19 mouse cellular contexts compared by ENCODE assay signal in genomic region chr1:19233857-19234256, GRCm38 (mm10). TPM values are rescaled to one million over a fixed set of nuclear protein-coding genes. Genes with fewer than 3 reads are reported as not detected.
DNase-seq lines count a peak whose midpoint lies in the region; ATAC-seq and TF ChIP-seq lines count a peak whose summit lies in the region.
"Had no signal": no experiment of that assay in that cellular context is flagged by ENCODE, and none has a peak within 500 bp of the region (broad histone marks: within the 10 kb centered on the region; RNA-seq: fewer than 3 reads in every experiment).

No protein-coding gene starts in this region.

- peak; percentile 56 for DNase-seq in forebrain, embryonic 11.5 days (ENCODE audit: low spot score)
- DNase-seq in forebrain, embryonic 10.5 days (ENCODE audit: extremely low spot score, low spot score): no peak
- no peak for DNase-seq in cerebellum, adult 9-11 months
- no peak for DNase-seq in cerebellum, postnatal 36 days
- DNase-seq in right cerebral cortex, postnatal 25 days: no peak
- DNase-seq: adrenal gland, adult 8-10 months; cerebellum, adult 2 months; heart, postnatal 36 days; kidney, adult 11 months; kidney, postnatal 10 days; layer of hippocampus, adult 9-11 months; liver, embryonic 13.5 days; thymus, postnatal 36 days had no signal

- H3K36me3 ChIP-seq in forebrain, embryonic 11.5 days (ENCODE audit: control insufficient read depth, insufficient read depth, low read length): no peaks in the 10 kb centered on the region
- H3K36me3 ChIP-seq in forebrain, embryonic 10.5 days (replicated peaks): no peaks in the 10 kb centered on the region
- H3K36me3 ChIP-seq in E14TG2a.4 (ENCODE audit: insufficient read depth, low read length): no peaks in the 10 kb centered on the region
- no peaks in the 10 kb centered on the region for H3K36me3 ChIP-seq in embryonic facial prominence, embryonic 15.5 days
- H3K36me3 ChIP-seq in midbrain, embryonic 16.5 days (ENCODE audit: control insufficient read depth, insufficient read depth, low read length): no peaks in the 10 kb centered on the region
- H3K36me3 ChIP-seq: forebrain, embryonic 12.5 days; heart, embryonic 12.5 days; liver, embryonic 13.5 days had no signal

- no peak for TF ChIP-seq CTCF in E14TG2a.4 (conservative IDR thresholded peaks at IDR 0.05; ENCODE audit: low read length)

- 0 out of 2 replicates have a peak, but pooled peaks have one; percentile 8 for ATAC-seq in forebrain, embryonic 11.5 days (replicated peaks; ENCODE audit: low FRiP score)
- no peak for ATAC-seq in embryonic facial prominence, embryonic 15.5 days (ENCODE audit: insufficient number of reproducible peaks, low FRiP score, low TSS enrichment, low read depth)
- ATAC-seq in midbrain, embryonic 16.5 days: no peak

- no peak overlapping the region for H3K27ac ChIP-seq in forebrain, embryonic 11.5 days (ENCODE audit: low read depth, low read length)
- no peak overlapping the region; the same call in 1 of the 2 replicates for H3K27ac ChIP-seq in forebrain, embryonic 10.5 days
- H3K27ac ChIP-seq in embryonic facial prominence, embryonic 15.5 days (replicated peaks): peak overlapping the region; percentile 60; the same call in 1 of the 2 replicates
- peak overlapping the region; percentile 60 for H3K27ac ChIP-seq in midbrain, embryonic 16.5 days (ENCODE audit: low read length)
- H3K27ac ChIP-seq: forebrain, embryonic 12.5 days; liver, embryonic 13.5 days had no signal

- H3K4me2 ChIP-seq in forebrain, embryonic 11.5 days (ENCODE audit: low read depth, low read length, severe bottlenecking): no peak overlapping the region
- H3K4me2 ChIP-seq in embryonic facial prominence, embryonic 15.5 days (replicated peaks): no peak overlapping the region; the same call in 1 of the 2 replicates
- H3K4me2 ChIP-seq in midbrain, embryonic 16.5 days (ENCODE audit: low read length): 0 out of 2 replicates have a peak overlapping the region, but pooled peaks have one; percentile 5
- H3K4me2 ChIP-seq: forebrain, embryonic 12.5 days; heart, embryonic 12.5 days; liver, embryonic 13.5 days had no signal

- WGBS in forebrain, embryonic 11.5 days: under 1% methylated on average over 19 of the region's 19 CpGs
- WGBS in forebrain, embryonic 10.5 days: 2% methylated on average over 19 of the region's 19 CpGs
- 10% methylated on average over 19 of the region's 19 CpGs for WGBS in embryonic facial prominence, embryonic 15.5 days
- WGBS in midbrain, embryonic 16.5 days: 1% methylated on average over 19 of the region's 19 CpGs

- no peaks in the 10 kb centered on the region for H3K4me1 ChIP-seq in forebrain, embryonic 11.5 days (replicated peaks; ENCODE audit: control insufficient read depth, insufficient read depth, low read length)
- peaks cover 17% of the 10 kb centered on the region for H3K4me1 ChIP-seq in forebrain, embryonic 10.5 days
- peaks cover 42% of the 10 kb centered on the region for H3K4me1 ChIP-seq in E14TG2a.4 (replicated peaks; ENCODE audit: low read depth, low read length)
- peaks cover 19% of the 10 kb centered on the region for H3K4me1 ChIP-seq in embryonic facial prominence, embryonic 15.5 days
- no peaks in the 10 kb centered on the region for H3K4me1 ChIP-seq in midbrain, embryonic 16.5 days (ENCODE audit: control insufficient read depth, insufficient read depth, low read length)
- H3K4me1 ChIP-seq: forebrain, embryonic 12.5 days; heart, embryonic 12.5 days; liver, embryonic 13.5 days had no signal

- no peaks in the 10 kb centered on the region for H3K9me3 ChIP-seq in forebrain, embryonic 11.5 days (ENCODE audit: control insufficient read depth, low read length)
- no peaks in the 10 kb centered on the region for H3K9me3 ChIP-seq in forebrain, embryonic 10.5 days
- no peaks in the 10 kb centered on the region for H3K9me3 ChIP-seq in E14TG2a.4 (ENCODE audit: low read length)
- no peaks in the 10 kb centered on the region for H3K9me3 ChIP-seq in embryonic facial prominence, embryonic 15.5 days (replicated peaks)
- H3K9me3 ChIP-seq in midbrain, embryonic 16.5 days (replicated peaks; ENCODE audit: control insufficient read depth, low read length, poor library complexity, severe bottlenecking): no peaks in the 10 kb centered on the region
- H3K9me3 ChIP-seq: forebrain, embryonic 12.5 days; heart, embryonic 12.5 days; liver, embryonic 13.5 days had no signal

- no peak overlapping the region for H3K4me3 ChIP-seq in forebrain, embryonic 11.5 days (ENCODE audit: low read depth, low read length)
- no peak overlapping the region for H3K4me3 ChIP-seq in forebrain, embryonic 10.5 days
- peak overlapping the region; percentile 58 for H3K4me3 ChIP-seq in E14TG2a.4 (replicated peaks; ENCODE audit: low read length)
- H3K4me3 ChIP-seq in embryonic facial prominence, embryonic 15.5 days (replicated peaks): no peak overlapping the region
- H3K4me3 ChIP-seq in midbrain, embryonic 16.5 days (ENCODE audit: low read depth, low read length): no peak overlapping the region
- H3K4me3 ChIP-seq: forebrain, embryonic 12.5 days; heart, embryonic 12.5 days; liver, embryonic 13.5 days had no signal

- peaks cover 80% of the 10 kb centered on the region for H3K27me3 ChIP-seq in forebrain, embryonic 11.5 days (ENCODE audit: control insufficient read depth, insufficient read depth, low read length)
- peaks cover 99% of the 10 kb centered on the region for H3K27me3 ChIP-seq in forebrain, embryonic 10.5 days (ENCODE audit: poor library complexity, severe bottlenecking)
- peaks cover 71% of the 10 kb centered on the region for H3K27me3 ChIP-seq in E14TG2a.4 (ENCODE audit: insufficient read depth, low read length)
- H3K27me3 ChIP-seq in embryonic facial prominence, embryonic 15.5 days: peaks cover 68% of the 10 kb centered on the region
- peaks cover 51% of the 10 kb centered on the region for H3K27me3 ChIP-seq in midbrain, embryonic 16.5 days (ENCODE audit: control insufficient read depth, insufficient read depth, low read depth, low read length)

- no peak overlapping the region for H3K9ac ChIP-seq in forebrain, embryonic 11.5 days (ENCODE audit: low read length)
- no peak overlapping the region for H3K9ac ChIP-seq in embryonic facial prominence, embryonic 15.5 days
- H3K9ac ChIP-seq in midbrain, embryonic 16.5 days (ENCODE audit: low read depth, low read length): no peak overlapping the region
- H3K9ac ChIP-seq: forebrain, embryonic 12.5 days; heart, embryonic 12.5 days; liver, embryonic 13.5 days had no signal

RNA-seq across cellular contexts. Expression of gene Tfap2b, which starts 25.1 kb away (rescaled TPM):
- 15.6 and 17.1 TPM in 2 replicates for polyA plus RNA-seq in forebrain, embryonic 11.5 days (2014; fragmentation: Nextera tagmentation; extraction: Ambion mirVana)
- 29.8 and 32.2 TPM in 2 replicates for polyA plus RNA-seq in forebrain, embryonic 10.5 days (2016; fragmentation: Nextera tagmentation; extraction: Ambion mirVana)
- 50.3 and 51.9 TPM in 2 replicates for polyA plus RNA-seq in embryonic facial prominence, embryonic 15.5 days (2015; fragmentation: Nextera tagmentation; extraction: Ambion mirVana)
- 141 and 223 TPM in 2 replicates for polyA plus RNA-seq in midbrain, embryonic 16.5 days (2015; fragmentation: Nextera tagmentation; extraction: Ambion mirVana)
- polyA plus RNA-seq: spleen, adult 2 months had no signal

Comparison
In these comparisons a context has a peak if more than half of its experiments do, and no peak if none do; other contexts are left out.
1. H3K27ac ChIP-seq: peak in embryonic facial prominence, embryonic 15.5 days (single experiment) and midbrain, embryonic 16.5 days (single experiment); none in forebrain, embryonic 11.5 days (single experiment) and forebrain, embryonic 10.5 days (single experiment).